Mouse (Mus musculus): Measurements from ENCODE around the gene Gamt.
"Not testable (repeated sequence)": the region's sequence is repeated elsewhere in the genome, so short reads cannot be mapped to it uniquely, and the experiment has no call there.

Gamt gene

GRCm38 (mm10) chr10:80258752-80259462 is 1.9 kb downstream of the Gamt start:
- no peak for DNase-seq (ENCODE audit: low read depth, low spot score)

- no peak for DNase-seq (ENCODE audit: low read depth, low spot score)
These were observed 2.9 kb downstream of the Gamt start for GRCm38 (mm10) chr10:80257936-80258335.

DNA sequence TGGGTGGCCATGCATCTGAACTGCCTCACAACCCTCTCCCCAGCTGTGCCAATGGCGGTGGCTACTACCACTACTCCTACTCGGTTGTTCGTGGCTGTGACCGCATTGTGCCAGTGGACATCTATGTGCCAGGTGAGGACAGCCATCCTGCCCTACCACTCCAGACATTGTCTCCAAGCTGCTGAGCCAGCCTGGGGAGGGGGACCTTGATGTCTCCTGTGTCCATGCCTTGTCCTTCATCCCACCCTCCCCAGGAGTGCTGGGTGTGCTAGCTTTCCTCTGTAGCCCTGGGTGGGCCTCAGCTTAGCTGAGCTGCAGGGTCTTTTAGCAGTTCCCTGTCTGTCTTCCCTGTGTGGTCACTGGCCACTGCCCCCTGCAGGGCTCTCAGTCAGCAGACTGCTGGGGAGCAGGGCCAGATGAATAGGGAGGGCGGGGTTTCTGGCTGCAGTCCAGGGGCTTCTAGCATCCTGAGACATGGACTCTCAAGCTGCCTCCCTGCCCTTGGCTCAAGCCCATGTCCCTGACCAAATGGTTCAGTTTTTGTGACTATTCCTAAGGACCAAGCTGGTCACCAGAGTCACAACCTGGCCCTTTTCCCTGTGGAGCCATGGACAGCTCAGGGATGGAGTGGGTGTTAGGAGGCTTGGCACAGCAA is 4.8 kb downstream of the Gamt start:
- DNase-seq (ENCODE audit: low read depth, low spot score), result no peak

DNA sequence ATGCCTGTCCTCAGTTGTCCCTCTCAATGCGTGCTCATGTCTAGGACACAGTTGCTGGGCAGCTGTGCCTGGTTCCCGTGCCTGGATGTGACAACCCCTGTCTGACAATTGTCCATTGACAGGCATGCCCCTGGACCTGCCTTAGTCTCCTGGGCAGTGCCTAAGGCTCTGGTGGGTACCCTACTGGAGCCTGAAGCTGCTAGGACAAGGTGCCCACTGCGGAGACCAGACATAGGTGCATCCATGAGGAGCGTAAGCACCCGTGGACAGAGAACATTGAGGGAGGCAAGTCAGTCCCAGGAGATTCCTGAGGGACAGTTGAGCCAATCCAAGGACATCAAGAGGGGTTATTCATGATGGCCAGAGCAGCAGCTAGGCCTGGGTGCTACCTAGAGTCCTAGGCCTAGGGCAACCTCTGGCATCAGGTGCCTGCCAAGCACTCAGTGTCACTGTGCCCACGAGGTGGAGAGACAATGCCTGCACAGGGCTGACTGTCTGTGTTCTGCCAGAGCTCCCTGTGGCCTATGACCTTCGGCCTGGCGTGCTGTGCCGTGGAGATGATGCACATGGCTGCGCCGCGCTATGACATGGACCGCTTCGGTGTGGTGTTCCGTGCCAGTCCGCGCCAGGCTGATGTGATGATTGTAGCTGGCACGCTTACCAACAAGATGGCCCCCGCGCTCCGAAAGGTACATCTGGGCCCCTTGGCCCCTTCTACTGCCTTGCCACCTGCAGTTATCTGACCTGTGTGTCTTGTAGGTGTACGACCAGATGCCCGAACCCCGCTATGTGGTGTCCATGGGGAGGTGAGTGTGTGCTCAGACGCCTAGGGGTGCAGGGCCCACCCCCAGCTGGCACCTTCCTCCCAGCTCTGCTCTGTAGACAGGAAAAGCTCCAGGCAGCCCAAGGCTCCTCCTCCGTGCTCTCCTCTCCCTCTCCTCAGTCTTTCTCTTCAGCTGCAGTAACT is 6.2 kb downstream of the Gamt start:
- no peak for DNase-seq (ENCODE audit: low read depth, low spot score)

GRCm38 (mm10) chr10:80253551-80253950 is 7.3 kb downstream of the Gamt start:
- DNase-seq (ENCODE audit: low read depth, low spot score), result no peak

DNA sequence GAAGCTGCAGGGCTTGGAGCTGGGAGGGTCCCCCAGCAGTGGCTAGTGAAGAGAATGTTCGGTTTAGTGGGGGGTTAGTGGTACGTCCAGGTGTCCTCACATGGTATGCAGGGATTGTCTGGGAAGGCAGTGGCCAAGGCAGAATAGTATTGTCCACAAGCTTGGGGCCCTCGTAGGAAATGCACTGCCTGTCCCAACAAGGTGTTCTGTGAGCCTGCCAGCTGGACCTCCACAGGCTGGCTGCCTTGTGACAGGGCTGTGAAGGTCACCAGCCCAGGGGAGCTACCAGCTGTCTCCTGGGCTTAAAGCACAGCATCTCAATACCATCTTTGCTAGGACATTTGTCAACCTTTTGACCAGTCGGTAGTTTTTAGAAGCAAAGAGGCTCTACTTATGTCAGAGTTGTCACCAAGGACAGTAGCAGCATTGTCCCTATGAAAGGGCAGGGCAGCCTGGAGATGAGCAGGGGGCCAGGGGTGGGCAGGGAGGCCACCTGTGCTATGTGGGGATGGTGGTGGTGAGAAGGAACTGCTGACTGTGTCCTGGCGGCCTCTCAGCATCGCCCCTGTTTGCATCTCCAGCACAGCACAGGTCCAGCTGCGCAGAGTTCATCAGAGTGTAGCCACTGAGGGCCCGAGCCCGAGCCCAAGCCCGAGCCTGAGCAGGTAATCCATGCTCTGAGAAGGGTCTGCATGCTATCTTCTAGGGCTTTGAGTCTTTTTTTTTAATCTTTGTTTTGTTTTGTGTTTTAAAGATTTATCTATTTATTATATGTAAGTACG is 8.1 kb downstream of the Gamt start:
- no peak for DNase-seq (ENCODE audit: low read depth, low spot score)

- no peak for DNase-seq (ENCODE audit: low read depth, low spot score)
These were observed 8.8 kb downstream of the Gamt start for GRCm38 (mm10) chr10:80252011-80252410.

DNA sequence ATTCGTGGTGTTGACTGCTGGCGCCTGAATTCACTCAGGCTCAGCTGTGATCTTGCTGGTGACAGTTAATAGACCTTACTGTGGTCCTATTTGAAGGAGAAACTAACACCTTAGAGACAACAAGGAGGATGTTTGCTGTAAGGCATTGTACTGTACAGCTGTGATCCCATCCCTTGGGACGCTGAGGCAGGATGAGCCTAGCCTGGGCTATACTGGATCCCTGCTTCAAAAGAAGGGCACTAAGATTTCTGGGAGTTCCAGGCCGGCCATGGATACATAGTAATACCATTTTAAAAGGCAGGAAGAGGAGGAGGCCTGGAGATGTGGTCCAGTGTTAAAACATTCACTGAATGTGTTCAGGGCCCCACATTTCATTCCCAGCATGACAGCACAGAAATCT is 10.2 kb downstream of the Gamt start:
- no peak for DNase-seq (ENCODE audit: low read depth, low spot score)

GRCm38 (mm10) chr10:80250059-80250458 is 10.8 kb downstream of the Gamt start:
- no peak for DNase-seq (ENCODE audit: low read depth, low spot score)

DNA sequence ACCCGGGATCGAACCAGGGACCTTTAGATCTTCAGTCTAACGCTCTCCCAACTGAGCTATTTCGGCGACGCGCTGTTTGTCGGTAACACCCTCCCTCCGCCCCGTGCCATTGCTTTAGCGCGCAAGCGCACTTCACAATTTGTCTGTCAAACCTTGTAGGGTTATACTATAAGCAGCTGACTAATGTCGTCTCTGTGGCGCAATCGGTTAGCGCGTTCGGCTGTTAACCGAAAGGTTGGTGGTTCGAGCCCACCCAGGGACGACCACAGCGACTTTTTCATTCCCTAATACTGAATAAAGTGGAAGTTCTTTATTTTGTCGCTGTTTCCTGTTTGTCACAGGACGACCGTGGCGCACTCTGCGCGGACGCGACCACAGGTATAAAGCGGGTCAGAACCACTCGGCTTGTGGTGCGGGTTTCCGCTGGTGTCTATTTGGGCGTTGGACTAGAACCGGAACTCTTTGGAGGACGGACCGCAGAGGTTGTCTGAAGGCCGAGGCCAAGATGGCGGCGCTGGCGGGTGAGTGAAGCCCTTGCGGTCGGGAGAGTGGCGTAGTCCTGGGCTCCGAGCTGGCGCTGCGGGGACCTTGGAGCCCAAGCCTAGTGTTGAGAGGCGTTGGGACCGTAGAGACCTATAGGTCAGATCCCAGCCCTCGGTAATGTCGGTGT is 11.7 kb downstream of the Gamt start, which contains the start of gene Ndufs7:
Gene Ndufs7, plus strand, starts transcription at position 151 of the 670 bp plus-strand sequence.
- peak; percentile 94 for DNase-seq (ENCODE audit: low read depth, low spot score)

GRCm38 (mm10) chr10:80248437-80248836 is 12.4 kb downstream of the Gamt start:
- DNase-seq (ENCODE audit: low read depth, low spot score), result not testable (repeated sequence)

DNA sequence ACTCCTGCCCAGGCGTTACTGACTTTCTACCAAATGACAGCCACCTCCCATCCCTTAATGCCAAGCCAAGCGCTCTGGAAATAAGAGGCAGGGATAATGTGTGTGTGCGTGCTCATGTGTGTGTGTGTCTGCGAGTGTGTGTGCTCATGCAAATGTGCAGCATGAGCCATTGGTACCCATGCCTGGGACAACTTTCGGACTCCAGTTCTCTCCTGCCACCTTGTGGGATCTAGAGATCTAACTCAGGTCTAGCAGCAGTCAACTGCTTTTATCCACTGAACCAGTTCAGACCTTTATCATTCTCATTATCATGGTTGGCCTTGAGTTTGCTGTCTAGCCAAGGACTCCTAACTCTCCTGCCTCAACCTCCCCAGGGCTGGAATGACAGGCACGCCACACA is 13.0 kb downstream of the Gamt start:
- DNase-seq (ENCODE audit: low read depth, low spot score), result no peak

GRCm38 (mm10) chr10:80245600-80245999 is 15.2 kb downstream of the Gamt start:
- DNase-seq (ENCODE audit: low read depth, low spot score), result no peak

GRCm38 (mm10) chr10:80244791-80245399 is 15.9 kb downstream of the Gamt start:
- DNase-seq (ENCODE audit: low read depth, low spot score), result no peak

DNA sequence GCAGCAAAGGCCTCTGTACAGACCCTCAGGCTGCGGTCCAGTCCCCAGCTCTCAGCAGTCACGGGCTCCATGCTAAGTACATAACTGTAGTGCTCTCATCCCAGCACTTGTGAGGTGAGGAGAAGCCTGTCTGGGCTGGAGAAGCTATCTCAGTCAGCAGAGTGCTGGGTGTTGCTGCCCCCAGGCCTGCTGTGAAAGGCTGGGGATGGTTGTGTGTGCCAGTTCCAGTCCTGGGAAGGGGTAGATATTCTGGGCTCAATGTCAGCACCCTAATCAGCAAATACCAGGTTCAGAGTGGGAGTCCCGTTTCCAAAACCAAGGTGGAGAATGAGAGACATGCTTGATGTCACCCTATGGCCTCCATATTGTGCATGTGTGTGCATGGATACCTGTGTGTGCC is 18.2 kb downstream of the Gamt start:
- DNase-seq (ENCODE audit: low read depth, low spot score), result no peak

- no peak for DNase-seq (ENCODE audit: low read depth, low spot score)
These were observed 18.7 kb downstream of the Gamt start for GRCm38 (mm10) chr10:80242088-80242487.

- DNase-seq (ENCODE audit: low read depth, low spot score), result no peak
These were observed 21.0 kb downstream of the Gamt start for GRCm38 (mm10) chr10:80239791-80240190.

DNA sequence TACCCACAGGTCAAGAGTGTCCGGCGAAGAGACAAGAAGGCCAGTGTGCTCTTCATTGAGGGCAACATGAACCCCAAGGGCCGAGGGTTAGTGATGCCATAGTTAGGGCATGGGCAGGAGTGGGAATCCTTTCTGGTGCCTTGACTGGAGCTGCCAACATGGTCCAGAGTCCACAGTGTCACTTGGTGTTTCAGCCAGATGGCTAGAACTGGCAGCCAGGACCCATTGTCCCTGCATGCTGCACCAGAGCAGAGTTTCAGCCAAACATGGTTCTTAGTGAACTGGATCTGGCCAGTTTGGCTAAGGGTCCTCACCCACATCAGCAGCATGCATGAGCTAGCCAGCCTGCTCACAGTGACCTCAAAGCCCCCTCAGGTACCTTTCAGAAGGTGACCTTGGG is 22.5 kb downstream of the Gamt start:
- no peak for DNase-seq (ENCODE audit: low read depth, low spot score)

DNA sequence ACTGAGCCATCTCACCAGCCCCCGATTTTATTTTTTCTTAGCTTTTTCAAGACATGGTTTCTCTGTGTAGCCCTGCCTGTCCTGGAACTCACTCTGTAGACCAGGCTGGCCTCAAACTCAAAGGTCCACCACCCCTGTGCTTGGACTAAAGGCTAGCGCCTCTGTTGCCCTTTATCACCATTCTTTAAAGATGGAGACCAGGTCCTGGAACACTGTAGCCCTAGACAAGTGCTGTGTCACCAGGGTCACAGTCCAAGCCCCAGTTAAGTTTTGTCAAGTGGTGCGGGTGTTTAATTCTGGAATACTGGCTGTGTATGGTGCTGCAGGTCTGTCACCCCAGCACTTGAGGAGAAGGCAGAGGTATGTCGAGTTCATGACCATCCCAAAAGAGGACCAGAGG is 23.8 kb downstream of the Gamt start:
- no peak for DNase-seq (ENCODE audit: low read depth, low spot score)

- DNase-seq (ENCODE audit: low read depth, low spot score), result no peak
These were observed 24.5 kb downstream of the Gamt start for GRCm38 (mm10) chr10:80236145-80236825.
